Mouse (Mus musculus) neural tube, embryonic 11.5 days (tissue): ENCODE results near the gene Pard3b. TPM values are rescaled to one million over a fixed set of nuclear protein-coding genes. Genes with fewer than 3 reads are reported as not detected.

Source experiments
- ATAC-seq: fragments of 200-750 bp; cut with Nextera tagmentation; 2 replicates; pipeline ENCODE4 v1.8.0; 2017; ENCODE audit warnings: moderate number of reproducible peaks, mild to moderate bottlenecking, moderate TSS enrichment, moderate library complexity; ENCODE audit not compliant: insufficient read depth, low FRiP score, low TSS enrichment
- DNase-seq: peaks from one replicate; pipeline ENCODE4 v3.0.0-alpha.2; 2015; ENCODE audit warnings: low spot score
- H3K27ac ChIP-seq: fragments of 300-500 bp; sonication (generic); 2 replicates; pipeline ENCODE4 v1.5.1; 2014; ENCODE audit warnings: low read depth, mild to moderate bottlenecking, low read length
- H3K27me3 ChIP-seq: fragments of 300-500 bp; sonication (generic); 2 replicates; pipeline ENCODE4 v1.6.1; 2014; ENCODE audit warnings: mild to moderate bottlenecking, low read length, mixed read lengths; ENCODE audit not compliant: control insufficient read depth, insufficient read depth
- H3K36me3 ChIP-seq: fragments of 300-500 bp; sonication (generic); 2 replicates; pipeline ENCODE4 v1.6.1; 2014; ENCODE audit warnings: mild to moderate bottlenecking, low read length, moderate library complexity, mixed read lengths; ENCODE audit not compliant: control insufficient read depth, insufficient read depth
- H3K4me1 ChIP-seq: fragments of 300-500 bp; sonication (generic); 2 replicates; pipeline ENCODE4 v1.6.1; 2014; ENCODE audit warnings: low read length, mixed read lengths; ENCODE audit not compliant: control insufficient read depth, insufficient read depth
- H3K4me2 ChIP-seq: fragments of 300-500 bp; sonication (generic); 2 replicates; pipeline ENCODE4 v1.6.1; 2014; ENCODE audit warnings: low read depth, mild to moderate bottlenecking, moderate library complexity
- H3K4me3 ChIP-seq: fragments of 300-500 bp; sonication (generic); 2 replicates; pipeline ENCODE4 v1.5.1; 2014; ENCODE audit warnings: low read depth, low read length
- H3K9ac ChIP-seq: fragments of 300-500 bp; sonication (generic); 2 replicates; pipeline ENCODE4 v1.6.1; 2014; ENCODE audit warnings: mild to moderate bottlenecking, low read length
- H3K9me3 ChIP-seq: fragments of 300-500 bp; sonication (generic); 2 replicates; pipeline ENCODE4 v1.6.1; 2016; ENCODE audit warnings: low read length; ENCODE audit not compliant: control insufficient read depth
- WGBS: fragments of 180-500 bp; shearing (Covaris S2); extraction: QIAGEN DNeasy Blood & Tissue Kit; methylation state at CpG from one replicate; pipeline ENCODE4 v1.1.7; 2014; 5-methylcytosine and 5-hydroxymethylcytosine counted together
- polyA plus RNA-seq: library from polyadenylated mRNA; unstranded; fragments of >200 nt; fragmentation: Nextera tagmentation; extraction: Ambion mirVana; gene quantifications from 2 replicates; pipeline ENCODE4 v1.2.1, GENCODE M21; 2014

Pard3b gene
- polyA plus RNA-seq, 1 experiment from 2014 or later = 12.6 TPM

GRCm38 (mm10) chr1:62518621-62519213 lies 880.1 kb downstream of the Pard3b start:
- H3K9me3 ChIP-seq = no peaks in the 10 kb centered on the region

GRCm38 (mm10) chr1:62521368-62521767 lies 882.7 kb downstream of the Pard3b start:
- DNase-seq = no peak
- no peaks in the 10 kb centered on the region for H3K9me3 ChIP-seq
- no peaks in the 10 kb centered on the region for H3K27me3 ChIP-seq
- no peak overlapping the region for H3K4me2 ChIP-seq
- no peaks in the 10 kb centered on the region for H3K4me1 ChIP-seq
- WGBS = 90% methylated on average over 7 of the region's 7 CpGs
- no peak overlapping the region for H3K27ac ChIP-seq
- ATAC-seq = no peak
- no peak overlapping the region for H3K4me3 ChIP-seq
- no peak overlapping the region for H3K9ac ChIP-seq
- no peaks in the 10 kb centered on the region for H3K36me3 ChIP-seq

More at GRCm38 (mm10) chr1:62518621-62519213, 880.1 kb downstream of the Pard3b start:
- Histone ChIP-seq H3K4me2 (no peak overlapping the region), H3K36me3 (no peaks in the 10 kb centered on the region), H3K4me1 (no peaks in the 10 kb centered on the region), H3K4me3 (no peak overlapping the region), H3K27ac (0 out of 2 replicates have a peak overlapping the region, but pooled peaks have one; percentile 27), H3K27me3 (no peaks in the 10 kb centered on the region), H3K9ac (no peak overlapping the region)
- DNase-seq (no peak), ATAC-seq (no peak)
- WGBS = 91% methylated on average over 2 of the region's 2 CpGs

GRCm38 (mm10) chr1:62522761-62523160 lies 884.1 kb downstream of the Pard3b start:
- H3K36me3 ChIP-seq = no peaks in the 10 kb centered on the region
- H3K9ac ChIP-seq = no peak overlapping the region
- no peak overlapping the region for H3K27ac ChIP-seq
- no peak for DNase-seq
- H3K9me3 ChIP-seq = no peaks in the 10 kb centered on the region
- no peak overlapping the region for H3K4me2 ChIP-seq
- H3K4me3 ChIP-seq = no peak overlapping the region
- H3K4me1 ChIP-seq = no peaks in the 10 kb centered on the region
- no peaks in the 10 kb centered on the region for H3K27me3 ChIP-seq
- no peak for ATAC-seq
- 56% methylated on average over 2 of the region's 2 CpGs for WGBS

GRCm38 (mm10) chr1:62527788-62528187 lies 889.2 kb downstream of the Pard3b start:
- Histone ChIP-seq H3K27me3 (no peaks in the 10 kb centered on the region), H3K4me1 (no peaks in the 10 kb centered on the region), H3K9ac (no peak overlapping the region), H3K9me3 (no peaks in the 10 kb centered on the region), H3K36me3 (no peaks in the 10 kb centered on the region), H3K27ac (no peak overlapping the region), H3K4me3 (no peak overlapping the region), H3K4me2 (no peak overlapping the region)
- WGBS = 74% methylated on average over 7 of the region's 7 CpGs
- ATAC-seq (no peak), DNase-seq (no peak)

- H3K27ac ChIP-seq = no peak overlapping the region
- 81% methylated on average over 8 of the region's 8 CpGs for WGBS
- no peaks in the 10 kb centered on the region for H3K9me3 ChIP-seq
- H3K4me2 ChIP-seq = no peak overlapping the region
- no peak for ATAC-seq
- no peaks in the 10 kb centered on the region for H3K4me1 ChIP-seq
- H3K9ac ChIP-seq = no peak overlapping the region
- no peaks in the 10 kb centered on the region for H3K36me3 ChIP-seq
- DNase-seq = no peak
- no peak overlapping the region for H3K4me3 ChIP-seq
- no peaks in the 10 kb centered on the region for H3K27me3 ChIP-seq
Observed at GRCm38 (mm10) chr1:62529941-62530340, 891.3 kb downstream of the Pard3b start.

- Histone ChIP-seq H3K36me3 (no peaks in the 10 kb centered on the region), H3K4me2 (no peak overlapping the region), H3K27ac (no peak overlapping the region), H3K9me3 (no peaks in the 10 kb centered on the region), H3K4me3 (no peak overlapping the region), H3K4me1 (no peaks in the 10 kb centered on the region), H3K9ac (no peak overlapping the region), H3K27me3 (no peaks in the 10 kb centered on the region)
- 88% methylated on average over 10 of the region's 10 CpGs for WGBS
- no peak for DNase-seq
- ATAC-seq = no peak
Observed at GRCm38 (mm10) chr1:62532426-62533126, 894.0 kb downstream of the Pard3b start.

GRCm38 (mm10) chr1:62548953-62549352 lies 910.3 kb downstream of the Pard3b start:
- no peaks in the 10 kb centered on the region for H3K27me3 ChIP-seq
- no peaks in the 10 kb centered on the region for H3K4me1 ChIP-seq
- H3K27ac ChIP-seq = no peak overlapping the region
- H3K36me3 ChIP-seq = no peaks in the 10 kb centered on the region
- no peaks in the 10 kb centered on the region for H3K9me3 ChIP-seq
- 91% methylated on average over 4 of the region's 4 CpGs for WGBS
- no peak for ATAC-seq
- H3K4me2 ChIP-seq = no peak overlapping the region
- DNase-seq = no peak
- H3K4me3 ChIP-seq = no peak overlapping the region
- no peak overlapping the region for H3K9ac ChIP-seq

- Histone ChIP-seq H3K4me1 (no peaks in the 10 kb centered on the region), H3K36me3 (no peaks in the 10 kb centered on the region), H3K9ac (no peak overlapping the region), H3K9me3 (no peaks in the 10 kb centered on the region), H3K4me2 (no peak overlapping the region), H3K27ac (no peak overlapping the region), H3K4me3 (no peak overlapping the region), H3K27me3 (no peaks in the 10 kb centered on the region)
- ATAC-seq (no peak), DNase-seq (no peak)
- 79% methylated on average over 2 of the region's 2 CpGs for WGBS
Observed at GRCm38 (mm10) chr1:62550546-62550945, 911.9 kb downstream of the Pard3b start.

GRCm38 (mm10) chr1:62551516-62551915 lies 912.9 kb downstream of the Pard3b start:
- Histone ChIP-seq H3K9me3 (no peaks in the 10 kb centered on the region), H3K4me2 (no peak overlapping the region), H3K9ac (no peak overlapping the region), H3K4me1 (no peaks in the 10 kb centered on the region), H3K27me3 (no peaks in the 10 kb centered on the region), H3K4me3 (no peak overlapping the region), H3K36me3 (no peaks in the 10 kb centered on the region), H3K27ac (no peak overlapping the region)
- WGBS = 80% methylated on average over 6 of the region's 6 CpGs
- no peak for DNase-seq
- no peak for ATAC-seq
